Mouse (Mus musculus) regulatory T cell (primary cell): ENCODE results near the gene Grm5.

Experiments
- in situ Hi-C: fragments of 300-600 bp; cut with MboI, MseI; formaldehyde crosslinking; loops from one replicate; pipeline ENCODE4 v1.15.1; 2025; ENCODE audit warnings: high pct_unique_total_duplicates

Grm5 gene

DNA sequence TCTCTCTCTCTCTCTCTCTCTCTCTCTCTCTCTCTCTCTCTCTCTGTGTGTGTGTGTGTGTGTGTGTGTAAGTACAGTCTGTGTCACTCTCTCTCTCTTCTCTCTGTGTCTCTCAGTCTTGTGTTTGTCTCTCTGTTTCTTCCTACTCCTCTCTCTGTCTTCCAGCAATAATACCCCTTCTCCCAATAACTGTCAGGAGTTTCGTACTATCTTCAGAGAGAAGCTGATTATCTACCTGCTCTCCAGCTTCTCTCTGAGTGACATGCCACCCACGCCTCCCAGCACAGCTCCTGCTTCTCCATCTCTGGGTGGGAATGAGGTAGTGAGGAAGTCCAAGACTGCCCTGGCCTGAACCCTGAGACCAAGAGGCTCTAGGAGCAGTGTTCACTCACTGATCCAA is at the start of gene Grm5:
Gene Grm5, plus strand, starts transcription at position 301 of the 400 bp plus-strand sequence.
- in situ Hi-C loops, result no loop called here

DNA sequence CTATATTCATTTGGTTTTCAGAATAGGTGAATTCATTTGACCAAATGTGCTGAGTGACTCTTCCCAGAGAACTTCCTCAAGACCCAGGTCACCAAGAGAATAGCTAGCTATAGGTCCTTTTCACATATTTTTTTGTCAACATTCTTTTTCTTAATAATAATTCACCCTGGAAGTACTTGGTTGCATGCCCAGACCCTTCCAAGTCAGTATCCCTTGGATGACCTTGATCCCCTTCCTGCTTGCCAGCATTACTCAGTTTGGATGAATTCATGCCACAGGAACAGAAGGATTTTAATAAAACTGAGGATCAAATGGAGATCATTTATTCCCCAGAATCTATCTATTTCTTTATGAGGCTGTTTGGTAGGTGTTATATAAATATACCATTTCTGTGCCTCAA is 44.9 kb upstream of the Grm5 start:
- in situ Hi-C loops, result no loop called here

DNA sequence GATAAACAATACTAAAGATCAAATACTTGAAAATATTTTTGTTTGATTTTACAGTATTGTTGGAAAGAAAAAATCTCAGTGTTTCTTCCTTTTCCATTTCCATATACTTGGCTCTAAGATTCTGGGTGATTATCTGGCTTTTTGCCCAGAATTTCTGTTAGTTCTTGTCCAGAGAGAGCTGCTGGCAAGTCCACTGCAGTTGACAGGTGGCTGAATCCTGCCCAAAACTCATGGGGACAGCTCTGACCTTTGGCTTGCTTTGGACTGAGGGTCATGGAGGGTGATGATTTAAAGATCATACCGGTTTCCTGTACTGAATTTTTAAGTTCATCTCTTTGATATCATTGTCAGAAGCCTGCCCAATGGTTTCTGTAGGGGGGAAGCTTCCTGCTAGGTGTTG is 18.7 kb upstream of the Grm5 start:
- in situ Hi-C loops, result no loop called here

DNA sequence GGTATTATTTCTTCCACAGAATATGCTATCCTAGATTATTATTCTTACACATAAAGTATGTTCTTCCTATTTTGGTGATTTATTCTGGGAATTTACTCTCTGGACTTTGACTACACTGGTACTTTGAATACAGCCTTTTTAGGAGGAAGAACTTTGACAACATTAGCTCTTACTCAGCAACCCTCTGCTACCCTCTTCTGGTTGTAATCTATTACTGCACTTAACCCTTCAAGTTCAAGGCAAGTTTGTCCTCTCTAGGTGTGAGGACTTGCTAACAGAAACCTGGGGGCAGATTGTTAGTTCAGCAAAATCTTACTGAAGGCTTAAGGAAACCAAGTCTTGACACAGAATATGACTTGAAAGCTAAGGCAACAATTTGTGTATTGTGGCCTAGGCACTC is 17.5 kb upstream of the Grm5 start:
- in situ Hi-C loops, result no loop called here

DNA sequence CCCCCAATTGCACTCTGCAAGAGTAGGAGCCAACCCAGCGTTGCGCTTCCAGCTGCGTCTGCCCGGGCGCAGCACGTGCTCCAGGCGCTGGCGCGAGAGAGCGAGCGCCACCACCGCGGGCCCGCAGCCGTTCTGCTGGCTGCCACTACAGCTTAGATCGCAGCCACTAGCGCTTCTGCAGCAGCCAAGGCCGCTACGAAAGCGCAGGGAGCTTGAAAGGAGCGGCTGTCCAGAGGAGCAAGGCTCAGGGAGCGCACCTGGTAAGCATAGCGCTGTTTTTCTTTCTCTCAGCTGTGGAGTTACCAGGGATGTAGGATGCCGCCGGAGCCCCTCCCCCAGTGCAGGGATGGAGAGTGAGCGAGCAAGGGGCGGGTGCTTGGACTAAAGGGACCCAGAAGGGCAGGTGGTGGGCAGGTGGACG is 323 bp downstream of the Grm5 start:
- in situ Hi-C loops, result no loop called here

DNA sequence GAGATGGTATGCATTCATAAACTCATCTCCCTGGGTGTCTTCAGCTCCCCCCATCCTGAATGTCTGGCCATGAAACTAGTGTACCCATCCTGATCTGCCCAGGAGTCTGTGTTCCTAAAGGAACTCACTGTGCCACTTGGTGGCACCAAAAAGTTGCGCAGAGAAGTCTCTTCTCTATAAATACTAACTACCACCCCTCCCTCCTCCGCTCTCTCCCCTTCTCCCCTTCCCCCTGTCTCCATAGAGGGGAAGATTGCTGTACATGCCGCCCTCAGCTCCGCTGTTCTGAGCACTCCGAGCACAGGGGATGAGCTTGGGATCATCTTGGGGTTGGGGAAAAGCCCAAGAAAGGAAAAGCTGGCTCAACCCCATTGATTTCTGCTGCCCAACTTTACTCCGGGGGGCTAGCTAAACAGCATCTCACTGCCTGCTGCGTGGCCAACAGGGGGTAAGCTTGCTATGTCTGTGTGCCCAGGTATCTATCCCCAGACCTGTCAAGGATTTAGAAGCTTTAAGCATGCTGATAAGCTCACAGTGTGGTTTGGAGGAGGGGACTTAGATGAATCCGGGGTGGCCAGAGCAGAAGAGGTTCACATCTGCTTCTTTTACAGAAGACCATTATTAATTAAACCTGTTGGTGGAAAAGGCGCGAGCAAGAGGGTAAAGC is 2.4 kb downstream of the Grm5 start:
- in situ Hi-C loops, result no loop called here

DNA sequence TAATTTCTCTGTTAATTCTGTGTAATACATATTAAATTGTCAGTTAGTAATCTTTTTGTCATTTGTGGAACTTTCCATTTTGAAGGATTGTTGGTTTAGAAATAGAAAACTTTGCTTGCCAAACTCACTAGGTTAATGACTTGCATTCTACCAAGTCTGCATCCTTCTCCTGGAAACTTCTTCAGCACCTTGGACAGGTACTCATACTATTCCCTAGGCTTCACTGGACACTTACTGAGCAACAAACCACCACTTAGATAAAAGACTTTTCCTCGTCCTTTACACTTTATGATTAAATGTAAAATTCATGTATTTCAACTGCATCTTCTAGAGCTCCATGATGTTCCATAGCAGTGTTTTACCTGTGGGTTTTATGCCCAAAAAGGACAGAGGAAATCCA is 4.0 kb downstream of the Grm5 start:
- in situ Hi-C loops, result no loop called here

DNA sequence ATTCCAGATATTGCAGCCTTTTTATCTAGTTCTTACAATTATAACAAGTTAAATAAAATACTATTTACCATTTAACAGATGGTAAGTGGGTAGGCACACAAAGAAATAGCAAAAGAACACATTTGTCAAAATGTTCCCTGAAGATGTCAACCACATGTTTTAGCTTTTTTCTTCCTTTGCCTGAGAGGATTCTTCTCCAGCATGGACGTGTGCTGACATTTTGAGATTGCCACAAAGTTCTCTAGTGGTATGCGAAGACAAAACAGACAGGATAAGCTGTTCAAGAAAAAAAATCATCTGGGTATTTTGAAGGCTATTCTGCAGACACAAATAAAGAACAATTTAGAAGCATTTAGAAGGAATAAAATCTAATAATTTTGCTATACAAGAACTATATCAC is 42.3 kb downstream of the Grm5 start:
- in situ Hi-C loops, result no loop called here

DNA sequence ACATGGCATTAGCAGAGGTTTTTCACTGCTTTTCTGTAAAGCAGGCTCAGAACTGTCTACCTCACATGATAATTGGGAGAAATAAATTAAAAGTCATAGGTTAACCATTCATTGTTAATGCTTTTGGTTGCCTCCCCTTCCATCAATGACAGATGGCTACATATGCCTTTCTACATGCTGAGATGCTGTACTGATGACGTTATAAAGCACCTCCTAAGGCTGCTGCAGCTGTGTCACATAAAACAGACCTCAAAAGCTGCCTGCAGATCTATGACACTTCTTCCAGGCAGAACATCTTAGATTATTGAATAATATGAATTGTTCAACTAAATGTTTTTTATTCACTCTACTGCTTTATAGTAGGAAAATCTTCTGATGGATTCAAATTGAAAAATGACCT is 51.6 kb downstream of the Grm5 start:
- in situ Hi-C loops, result no loop called here

DNA sequence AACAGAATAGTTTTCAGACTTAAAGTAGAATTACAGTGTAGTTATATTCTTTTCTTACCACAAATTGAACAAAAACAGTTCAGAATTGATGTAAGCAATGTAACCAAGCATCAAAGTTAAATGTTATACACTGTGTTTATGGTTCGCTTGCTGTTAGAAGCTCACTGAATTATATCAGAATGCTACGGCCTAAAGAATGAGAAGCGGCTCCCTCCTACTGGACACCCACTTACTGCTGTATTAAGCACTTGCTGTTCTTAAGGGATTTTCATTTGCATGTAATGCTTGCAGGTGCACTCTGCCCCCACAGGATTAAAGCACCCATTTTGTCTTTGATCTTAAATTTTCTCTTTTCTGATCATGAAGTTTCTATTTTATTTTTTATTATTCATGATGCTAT is 66.6 kb downstream of the Grm5 start:
- in situ Hi-C loops, result no loop called here

DNA sequence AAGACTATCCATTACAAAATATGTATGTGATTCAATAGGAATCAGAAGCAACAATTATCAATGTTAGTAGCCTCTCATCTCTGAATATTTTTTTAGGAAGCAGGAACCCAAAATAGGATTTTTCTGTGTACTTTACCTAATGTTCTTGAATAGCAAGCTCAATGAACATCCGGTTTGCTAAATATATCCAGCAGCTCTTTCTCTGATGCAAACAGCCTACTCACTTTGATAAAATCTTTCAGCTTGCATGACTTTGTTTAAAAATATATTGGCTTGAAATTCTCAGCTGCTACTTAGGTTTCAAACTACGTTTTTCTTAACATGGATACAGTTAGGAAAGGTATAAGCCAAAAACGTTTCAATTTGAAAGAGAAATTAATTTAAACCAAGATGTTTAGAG is 77.8 kb downstream of the Grm5 start:
- in situ Hi-C loops, result no loop called here

DNA sequence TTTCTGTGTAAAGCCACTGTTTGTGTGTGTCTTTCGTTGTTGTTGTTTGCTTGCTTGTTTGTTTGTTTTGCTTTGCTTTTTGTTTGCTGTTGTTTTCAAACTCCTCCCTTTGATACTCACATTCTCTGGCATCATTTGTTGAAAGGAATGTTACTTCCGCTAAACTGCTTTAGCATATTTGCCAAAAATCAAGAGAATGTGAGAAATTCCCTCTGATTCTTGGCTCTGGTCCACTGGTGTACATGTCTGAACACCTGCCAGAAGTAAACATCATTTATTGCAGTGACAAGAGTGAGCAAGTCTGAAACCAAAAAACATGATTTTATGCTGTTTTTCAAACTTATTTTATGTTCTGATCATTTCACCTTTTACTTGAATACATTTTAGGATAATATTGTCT is 80.1 kb downstream of the Grm5 start:
- in situ Hi-C loops, result no loop called here

DNA sequence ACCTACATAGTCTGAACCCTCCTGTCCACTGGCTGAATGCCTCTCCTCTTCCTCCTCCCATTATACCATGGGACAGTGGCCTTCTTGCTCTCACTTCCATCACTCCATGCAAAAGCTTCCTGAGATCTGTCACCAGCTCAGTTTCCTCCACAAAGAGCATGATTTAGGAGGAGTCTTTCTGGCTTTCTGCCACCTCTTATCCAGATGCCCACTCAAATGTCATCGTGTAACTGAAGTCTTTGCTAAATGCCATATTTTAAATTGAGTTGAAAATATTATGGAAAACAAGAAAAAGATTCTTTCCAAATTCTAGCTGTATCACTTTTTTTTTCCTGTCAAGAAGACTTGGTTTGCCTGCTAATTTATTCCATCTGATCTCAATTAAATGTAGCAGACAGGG is 132.4 kb downstream of the Grm5 start:
- in situ Hi-C loops, result no loop called here

DNA sequence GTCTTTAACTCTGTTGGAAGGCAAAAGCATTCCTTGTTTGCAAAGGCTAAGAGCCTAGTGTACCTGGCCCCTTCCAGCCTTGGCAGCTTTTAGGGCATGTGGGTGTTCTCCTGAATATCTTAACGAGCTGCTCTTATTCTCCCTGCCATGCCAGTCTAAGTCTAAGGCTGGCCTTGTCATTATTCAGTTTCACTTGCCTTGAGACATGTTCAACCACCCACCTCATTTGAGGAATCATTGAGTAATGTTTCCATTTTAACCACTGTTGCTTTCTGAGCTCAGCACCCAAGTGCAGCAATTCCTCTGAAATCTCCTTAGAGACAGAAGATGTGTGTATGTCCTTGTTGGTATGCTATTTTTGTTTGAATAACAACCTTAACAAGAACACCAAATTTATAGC is 134.7 kb downstream of the Grm5 start:
- in situ Hi-C loops, result no loop called here

DNA sequence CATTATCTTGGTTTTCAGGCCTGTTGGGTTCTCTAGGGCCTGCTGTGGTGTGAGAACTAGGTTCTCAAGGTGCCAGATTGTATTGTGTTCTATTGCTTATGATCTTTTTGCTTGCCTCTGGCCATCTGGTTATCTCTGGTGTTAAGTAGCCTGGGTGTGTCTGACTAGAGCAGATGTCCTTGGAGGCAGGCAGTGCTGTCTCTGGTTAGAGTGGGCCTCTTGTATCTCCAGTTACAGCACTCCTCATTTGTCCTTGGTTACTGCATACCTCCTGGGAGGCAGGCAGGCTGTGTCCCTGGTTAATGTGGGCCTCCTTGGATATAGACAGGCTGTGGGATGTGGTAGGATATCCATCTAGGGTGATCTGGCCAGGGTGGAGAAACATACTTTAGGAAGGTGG is 150.5 kb downstream of the Grm5 start:
- in situ Hi-C loops, result no loop called here

DNA sequence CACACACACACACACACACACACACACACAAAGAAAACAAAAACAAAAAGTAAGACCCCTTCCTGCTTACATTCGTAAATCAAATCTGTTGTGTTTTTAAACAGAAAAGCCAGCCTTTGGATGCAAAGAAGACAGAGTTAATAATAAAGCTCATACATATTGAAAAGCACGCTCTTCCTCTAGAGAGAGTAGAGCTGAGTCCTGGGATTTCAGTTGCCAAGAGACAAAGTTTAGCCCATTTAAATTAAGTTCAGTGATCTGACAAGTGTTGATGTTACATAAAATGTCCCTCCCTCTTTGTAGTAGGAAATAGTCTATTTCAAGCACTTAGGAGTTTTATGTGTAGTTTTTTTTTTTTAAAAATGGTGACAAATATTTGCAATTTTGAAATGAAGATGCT is 178.0 kb downstream of the Grm5 start:
- in situ Hi-C loops, result no loop called here

DNA sequence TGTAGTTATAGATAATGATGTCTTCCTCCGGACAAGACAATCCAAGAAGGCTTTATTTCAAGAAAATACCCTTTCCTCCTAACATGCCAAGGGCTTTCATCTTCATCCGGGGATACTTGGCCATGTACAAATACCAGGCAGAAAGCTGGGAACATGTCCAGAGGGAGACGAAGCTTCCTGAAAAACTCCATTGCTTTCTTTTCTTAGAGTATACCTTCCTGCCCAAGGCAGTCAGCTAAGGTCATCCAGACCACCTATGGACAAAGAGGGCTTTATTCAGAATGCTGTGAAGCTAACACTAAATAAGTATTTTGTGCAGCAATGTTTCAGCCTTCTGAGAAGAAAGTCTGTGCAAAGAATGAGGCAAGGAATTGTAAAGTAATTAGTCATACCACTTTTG is 178.4 kb downstream of the Grm5 start:
- in situ Hi-C loops, result no loop called here

DNA sequence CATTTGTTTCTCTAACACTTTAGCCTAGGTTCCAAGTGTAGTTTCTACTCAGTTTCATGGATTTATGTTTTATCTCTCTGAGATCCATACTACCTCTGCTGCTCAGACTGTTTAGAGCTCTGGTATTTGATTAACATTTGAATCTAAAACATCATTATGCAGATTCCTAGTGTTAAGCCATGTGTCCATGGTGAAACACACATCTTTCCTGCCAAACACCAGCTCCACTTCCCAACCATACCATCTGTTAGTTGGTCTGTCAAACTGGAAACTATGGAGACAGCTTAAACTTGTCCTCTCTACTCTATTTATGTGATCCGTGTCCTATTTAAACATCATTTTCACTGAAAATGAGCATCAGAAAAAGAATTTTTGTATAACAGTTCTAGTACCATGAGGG is 203.6 kb downstream of the Grm5 start:
- in situ Hi-C loops, result no loop called here

DNA sequence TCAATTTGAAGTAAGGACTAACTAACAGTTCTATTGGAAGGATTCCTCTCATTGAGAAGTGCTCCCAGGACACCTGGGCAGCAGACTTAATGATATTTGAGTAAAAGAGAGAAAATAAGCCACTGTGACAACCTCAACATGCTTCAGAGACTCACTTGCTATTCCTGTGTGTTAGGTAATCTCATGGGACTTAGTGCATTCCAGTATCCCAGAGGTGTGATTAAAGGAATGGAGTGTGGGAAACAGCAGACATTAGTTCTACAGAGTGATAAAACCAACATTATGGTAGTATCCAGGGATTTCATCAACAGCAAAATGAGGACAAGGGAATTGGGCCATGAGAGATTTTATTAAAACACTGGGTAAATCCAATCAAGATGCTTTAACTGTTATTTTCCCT is 205.0 kb downstream of the Grm5 start:
- in situ Hi-C loops, result no loop called here

DNA sequence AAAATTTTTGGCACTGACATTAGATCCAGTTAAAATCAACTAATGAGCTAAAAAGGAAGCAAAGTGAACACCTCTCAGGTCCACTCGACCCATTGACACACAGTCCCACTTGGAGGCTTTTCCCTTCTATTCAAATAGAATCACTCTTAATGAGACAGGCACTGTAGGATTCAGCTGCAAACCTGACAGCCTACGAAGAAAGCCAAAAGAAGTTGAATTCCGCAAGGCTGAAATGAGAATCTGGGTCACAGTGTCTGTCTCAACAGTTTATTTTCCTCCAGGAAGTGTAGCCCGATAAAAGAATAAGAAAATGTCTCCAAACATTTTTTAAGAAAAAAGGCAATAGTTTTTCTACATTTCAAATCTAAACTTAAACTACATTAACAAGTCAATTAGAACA is 209.9 kb downstream of the Grm5 start:
- in situ Hi-C loops, result no loop called here

DNA sequence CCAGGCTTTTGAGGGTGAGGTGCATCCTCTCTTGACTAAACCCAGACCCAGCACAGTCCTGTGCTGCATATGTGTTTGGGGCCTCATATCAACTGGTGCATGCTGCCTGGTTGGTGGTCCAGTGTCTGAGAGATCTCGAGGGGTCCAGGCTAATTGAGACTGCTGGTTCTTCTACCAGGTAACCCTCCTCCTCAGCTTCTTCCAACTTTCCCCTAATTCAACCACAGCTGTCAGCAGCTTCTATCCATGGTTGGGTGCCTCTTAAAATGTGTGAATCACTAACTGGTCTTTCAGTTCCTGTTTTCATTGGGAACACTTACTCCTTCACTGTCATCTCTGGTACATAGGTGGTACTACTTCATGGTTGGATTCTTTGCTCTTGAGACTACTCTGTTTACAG is 240.9 kb downstream of the Grm5 start:
- in situ Hi-C loops, result no loop called here

DNA sequence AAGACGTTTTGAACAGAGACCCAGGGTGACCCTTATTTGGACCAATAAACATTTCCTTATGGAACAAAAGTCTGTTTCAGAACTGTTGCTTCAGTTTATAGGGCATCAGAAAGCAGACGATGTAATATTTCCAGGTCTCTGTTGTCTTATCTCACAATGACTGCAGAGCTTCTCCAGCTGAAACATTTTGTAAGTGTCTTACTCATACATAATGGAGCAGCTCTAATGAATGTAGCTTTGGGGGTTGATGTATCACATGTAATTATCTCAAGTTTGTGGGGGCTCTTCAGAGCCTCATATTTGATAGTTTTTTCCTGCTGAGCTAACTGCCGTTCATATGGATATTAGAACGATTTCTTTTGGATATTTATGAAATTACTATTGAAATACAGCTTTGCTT is 250.7 kb downstream of the Grm5 start:
- in situ Hi-C loops, result no loop called here

DNA sequence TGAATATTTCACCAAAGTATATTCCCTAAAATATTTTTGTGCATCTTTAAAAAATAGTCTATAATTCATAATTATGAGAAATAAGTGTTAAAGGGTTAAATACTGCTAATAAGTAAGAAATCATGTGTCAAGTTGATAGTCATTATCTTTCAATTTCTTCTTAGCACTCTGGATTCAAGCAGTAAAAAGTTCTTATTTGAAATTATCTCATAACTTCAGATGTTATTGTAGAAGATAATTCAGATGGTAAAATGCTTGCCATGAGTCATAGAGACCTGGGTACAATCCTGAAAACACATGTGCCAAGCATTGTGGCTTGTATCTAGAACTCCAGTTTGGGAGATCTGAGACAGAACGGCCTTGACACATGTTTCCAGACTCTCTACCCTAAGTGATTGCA is 254.6 kb downstream of the Grm5 start:
- in situ Hi-C loops, result no loop called here

DNA sequence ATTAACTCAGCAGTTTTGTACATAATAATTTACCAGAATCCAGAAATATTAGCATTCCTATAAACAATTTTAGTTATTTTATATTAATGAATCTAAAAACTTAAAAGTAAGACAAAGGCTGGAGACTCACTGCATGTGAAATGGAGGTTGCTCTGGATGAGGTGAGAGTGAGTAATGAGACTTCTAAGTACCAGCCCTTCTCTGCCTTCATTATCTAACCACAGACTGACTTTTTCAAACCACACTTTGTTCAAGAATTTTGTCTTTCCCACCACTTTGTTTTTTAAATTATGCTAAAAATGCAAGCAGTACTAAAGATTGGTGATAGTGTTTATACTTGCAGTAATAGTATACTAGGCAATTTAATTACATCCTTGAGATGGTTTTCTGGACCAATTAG is 259.5 kb downstream of the Grm5 start:
- in situ Hi-C loops, result no loop called here
